Mouse (Mus musculus) lung, adult 2 months (tissue): ENCODE data around the gene Arid5b.

Experiments
- CTCF ChIP-seq: fragments of 200-500 bp; IDR thresholded peaks from 2 replicates; pipeline ENCODE4 v1.5.1; 2011; ENCODE audit warnings: mild to moderate bottlenecking, low read length, control low read depth; ENCODE audit not compliant: insufficient read depth
- POLR2A ChIP-seq: fragments of 200-500 bp; IDR thresholded peaks from 2 replicates; pipeline ENCODE4 v1.6.1; 2011; ENCODE audit warnings: low read depth, mild to moderate bottlenecking, control low read depth, low read length, borderline replicate concordance; ENCODE audit errors: extremely low read depth

DNA sequence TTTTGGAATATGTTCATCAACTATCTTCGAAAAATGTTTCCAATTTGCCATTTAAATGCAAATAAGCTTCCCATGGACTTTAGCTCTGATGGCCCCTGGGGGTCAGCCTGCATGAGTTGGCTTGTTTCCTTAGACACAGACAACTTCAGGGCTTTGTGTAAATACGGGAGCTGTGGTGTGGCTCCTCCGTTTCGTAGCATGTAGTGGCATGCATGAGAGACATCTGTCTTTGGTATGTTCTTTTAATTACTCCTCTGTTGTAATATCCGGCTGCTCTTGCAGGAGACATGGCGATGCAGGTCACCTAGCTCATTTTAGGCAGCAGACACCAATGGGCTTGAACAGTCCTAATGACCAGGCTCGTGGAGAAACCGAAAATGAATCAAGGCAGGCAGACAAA, 121.0 kb downstream of the Arid5b start:
- TF ChIP-seq POLR2A, result no peak
- TF ChIP-seq CTCF, result no peak
